Mouse (Mus musculus) urinary bladder, postnatal 25 days (tissue): ENCODE measurements at regions not wholly inside any gene's neighbourhood (a gene's known extent, or its start where the extent isn't known, plus 50 kb on each side); places are given as distances from the start of the nearest gene placed in this dataset.

Experiments used
- DNase-seq: peaks from one replicate; pipeline ENCODE4 v3.0.0; 2022; ENCODE audit warnings: low spot score

GRCm38 (mm10) chr3:127995678-127996077 lies 99.6 kb upstream of the Fam241a start:
- no peak for DNase-seq

- DNase-seq: no peak
These were observed 91.5 kb upstream of the Fam241a start for GRCm38 (mm10) chr3:127987583-127987982.

DNA sequence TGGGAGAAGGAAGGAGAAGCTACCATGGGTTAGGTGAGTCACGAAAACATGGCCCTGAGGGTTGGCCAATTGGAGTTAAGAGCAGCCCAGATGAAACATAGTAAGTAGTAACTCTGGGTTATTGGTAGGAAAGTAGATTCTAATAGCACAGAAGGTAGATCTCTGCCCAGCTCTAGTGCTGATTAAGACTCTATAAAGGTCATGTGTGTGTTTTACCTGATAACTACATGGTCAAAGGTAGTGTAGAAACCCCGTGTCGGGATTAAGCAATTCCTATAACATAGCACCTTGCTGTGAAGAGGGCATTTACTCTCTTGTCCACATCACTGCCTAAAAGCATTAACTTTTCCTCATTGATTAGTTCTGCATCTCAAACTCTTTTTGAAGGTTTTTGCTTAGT lies 89.0 kb upstream of the Fam241a start:
- DNase-seq: no peak

GRCm38 (mm10) chr3:127977240-127977639 lies 81.1 kb upstream of the Fam241a start:
- DNase-seq: no peak

- DNase-seq: peak; percentile 46
These were observed 74.8 kb upstream of the Fam241a start for GRCm38 (mm10) chr3:127970891-127971290.

GRCm38 (mm10) chr3:127967170-127967569 lies 71.0 kb upstream of the Fam241a start:
- DNase-seq: no peak

GRCm38 (mm10) chr3:127966214-127966613 lies 70.1 kb upstream of the Fam241a start:
- DNase-seq: no peak

- no peak for DNase-seq
These were observed 63.0 kb upstream of the Fam241a start for GRCm38 (mm10) chr3:127958919-127959684.

GRCm38 (mm10) chr3:127954856-127955255 lies 58.7 kb upstream of the Fam241a start:
- DNase-seq: no peak

GRCm38 (mm10) chr3:127953610-127954009 lies 57.5 kb upstream of the Fam241a start:
- no peak for DNase-seq

DNA sequence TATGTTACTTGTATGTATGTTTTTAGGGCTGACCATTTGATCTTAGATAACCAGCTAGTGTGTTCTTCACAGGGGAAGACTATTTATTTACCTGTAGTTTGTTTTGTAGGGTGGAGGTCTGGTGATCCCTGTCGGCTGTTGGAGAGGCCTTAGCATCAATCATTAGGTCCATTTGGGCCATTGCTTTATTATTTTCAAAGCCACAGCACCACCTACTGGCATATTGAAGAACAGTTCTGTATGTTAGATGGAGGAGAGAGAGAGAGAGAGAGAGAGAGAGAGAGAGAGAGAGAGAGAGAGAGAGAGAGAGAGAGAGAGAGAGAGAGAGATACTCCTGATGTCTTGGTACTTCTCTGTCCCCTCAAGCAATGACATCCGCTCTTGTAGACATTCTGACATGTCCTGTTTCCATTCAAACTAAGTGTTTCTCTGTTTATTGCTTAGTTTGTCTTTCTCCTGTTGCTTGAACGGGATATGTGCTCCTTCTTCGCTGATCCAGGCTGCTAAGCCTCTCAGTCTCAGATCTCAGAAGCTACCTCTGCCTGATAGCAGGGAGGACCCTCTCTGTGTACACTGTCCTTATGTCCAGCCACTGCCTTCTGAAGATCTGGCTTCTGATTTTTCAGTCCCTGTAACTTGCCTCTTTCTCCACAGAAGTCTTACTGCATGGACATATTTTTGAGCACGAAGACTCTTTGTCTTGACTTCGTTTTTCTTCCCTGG lies 52.9 kb upstream of the Fam241a start:
- peak; percentile 22 for DNase-seq

DNA sequence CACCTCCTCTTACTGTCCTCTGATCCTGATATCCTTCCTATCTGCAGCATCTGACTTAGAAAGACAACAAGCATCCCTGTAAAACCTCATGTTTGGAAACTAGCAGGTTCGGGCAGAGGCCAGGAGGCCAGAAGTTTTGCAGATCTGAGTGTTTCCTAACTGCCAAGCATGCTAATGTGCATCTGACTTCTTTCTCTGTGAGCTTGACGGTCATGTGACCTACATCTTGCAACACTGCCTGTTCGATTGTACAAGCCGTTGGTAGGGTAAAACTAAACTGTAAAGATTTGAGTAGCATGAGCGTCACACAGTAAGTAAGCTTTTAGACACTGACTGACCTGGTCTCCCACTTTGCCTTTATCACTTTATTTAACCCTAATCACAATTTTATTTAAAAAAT lies 52.2 kb upstream of the Fam241a start:
- no peak for DNase-seq
